Mouse (Mus musculus) spleen, postnatal 4 days (tissue): ENCODE measurements around the gene Cenpj.

Experiments used
- DNase-seq, 2 experiments: peaks; one replicate each; pipeline ENCODE4 v3.0.0; 2022; ENCODE audit warnings: low spot score in 2 of 2

The Cenpj gene

GRCm38 (mm10) chr14:56545491-56545890 lies 29.7 kb downstream of the Cenpj start:
- DNase-seq, result no peak

GRCm38 (mm10) chr14:56544946-56545345 lies 30.3 kb downstream of the Cenpj start:
- no peak for DNase-seq

DNA sequence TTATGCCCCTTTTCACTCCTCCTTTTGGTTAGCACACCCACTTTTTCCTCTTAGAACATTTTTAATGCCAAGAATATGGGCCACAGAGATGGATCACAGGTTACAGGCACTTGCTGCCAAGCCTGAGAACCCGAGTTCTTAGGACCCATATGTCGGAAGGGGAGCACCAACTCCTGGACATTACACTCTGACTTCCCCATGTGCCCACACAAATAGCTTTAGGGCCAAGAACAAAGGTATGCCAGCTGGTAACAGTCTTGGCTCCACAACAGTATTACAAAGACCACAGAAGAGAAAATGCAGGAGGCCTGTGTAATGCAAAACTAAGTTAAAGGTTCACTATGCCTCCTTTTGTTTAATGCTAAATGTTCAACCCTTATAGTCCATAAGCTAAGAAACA lies 44.4 kb downstream of the Cenpj start:
- no peak for DNase-seq

DNA sequence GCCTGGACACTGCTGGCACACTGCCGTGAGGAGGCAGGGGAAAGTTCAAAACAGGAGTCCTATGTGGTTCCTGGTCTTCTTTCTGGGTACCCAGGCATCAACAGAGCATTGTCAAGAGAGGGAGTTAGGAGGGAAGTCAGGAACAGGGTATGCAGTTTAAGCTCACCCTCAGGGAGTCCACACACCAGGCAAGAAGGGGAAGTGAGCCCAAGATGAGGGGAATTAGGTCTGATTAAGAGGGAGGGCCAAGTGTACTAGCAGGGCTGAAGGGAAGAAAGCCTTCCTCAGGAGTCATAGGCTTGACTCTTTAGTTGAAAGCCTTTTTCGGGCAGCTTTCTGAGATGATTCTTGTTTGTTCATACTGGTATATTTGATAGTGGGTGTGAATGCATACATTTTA lies 60.5 kb downstream of the Cenpj start:
- DNase-seq, result no peak

DNA sequence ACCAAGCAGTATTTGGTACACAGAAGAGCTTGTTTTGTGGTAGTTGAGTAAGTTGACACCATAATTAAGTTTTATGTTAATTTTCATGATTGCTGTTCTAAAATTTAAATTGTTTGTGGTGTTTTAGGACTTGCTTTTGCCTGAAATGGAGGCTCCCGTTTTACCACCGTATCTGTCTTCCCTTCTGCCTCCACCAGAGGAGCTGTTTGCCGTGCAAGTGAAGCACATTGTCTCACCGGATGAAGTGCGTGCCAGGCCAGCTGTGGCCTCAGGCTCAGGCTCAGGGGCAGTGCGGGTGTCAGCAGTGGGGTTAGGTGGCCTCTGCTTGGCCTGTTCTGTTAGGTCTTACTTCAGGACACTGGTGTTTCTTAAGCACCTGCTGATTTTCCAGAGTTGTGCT lies 63.1 kb downstream of the Cenpj start:
- DNase-seq, result no peak

GRCm38 (mm10) chr14:56506743-56507142 lies 68.5 kb downstream of the Cenpj start:
- peak in 1 of 2 experiments; percentile 14 for DNase-seq

GRCm38 (mm10) chr14:56502407-56502806 lies 72.8 kb downstream of the Cenpj start:
- DNase-seq, result no peak

DNA sequence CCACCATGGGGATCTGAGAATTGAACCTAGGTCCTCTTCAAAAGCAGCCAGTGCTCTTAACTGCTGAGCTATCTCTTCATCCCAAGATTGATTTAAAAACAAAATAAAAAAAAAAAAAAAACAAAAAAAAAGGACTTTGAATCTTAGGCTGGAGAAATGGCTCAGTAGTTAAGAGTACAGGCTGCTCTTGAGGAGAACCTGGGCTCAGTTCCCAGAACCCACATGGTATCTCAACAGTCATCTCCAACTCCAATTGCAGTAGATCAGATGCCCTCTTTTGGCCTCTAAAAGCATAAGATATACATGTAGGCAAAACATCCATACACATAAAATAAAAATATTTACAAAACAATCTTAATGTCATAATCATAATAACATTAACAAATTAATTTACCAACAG lies 85.4 kb downstream of the Cenpj start:
- DNase-seq, result no peak
